Mouse (Mus musculus) left cerebral cortex, postnatal 14 days (tissue): Measurements from ENCODE around the gene Taar8c. TPM values are rescaled to one million over a fixed set of nuclear protein-coding genes. Genes with fewer than 3 reads are reported as not detected.
"Not testable (repeated sequence)": the region's sequence is repeated elsewhere in the genome, so short reads cannot be mapped to it uniquely, and the experiment has no call there.

ENCODE experiments used
- DNase-seq, 2 experiments: peaks; one replicate each; pipeline ENCODE4 v3.0.0; 2021 to 2022; ENCODE audit warnings: low spot score in 2 of 2, mixed read lengths in 1 of 2
- intact Hi-C: fragments of 180-260 bp; cut with DNase I; formaldehyde crosslinking; loops from one replicate; pipeline ENCODE4 v1.15.1; 2025
- total RNA-seq, 2 experiments: library from RNA; stranded (reverse); gene quantifications; 2 replicates each; pipeline ENCODE4 v1.2.3; 2021

Gene Taar8c
- total RNA-seq, 2 experiments from 2014 or later = not detected

DNA sequence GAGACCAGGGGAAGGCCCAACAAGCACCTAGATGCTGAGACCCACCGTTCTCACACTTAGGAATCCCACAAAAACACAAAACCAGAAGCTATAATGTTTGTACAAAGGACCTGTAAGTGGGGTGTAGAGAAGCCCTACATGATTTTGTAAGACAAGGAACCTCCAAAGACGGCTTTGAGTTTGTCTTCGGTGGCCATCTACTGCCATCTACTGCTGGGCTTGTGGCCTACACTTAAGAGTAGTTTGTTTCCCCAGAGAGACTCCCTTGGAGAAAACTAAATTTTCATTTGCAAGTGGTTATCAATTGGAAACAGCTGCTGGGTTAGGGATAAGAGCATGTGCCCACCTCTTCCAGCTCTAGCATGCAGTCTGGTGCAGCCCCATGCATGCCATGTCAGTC lies 21.5 kb downstream of the Taar8c start:
- intact Hi-C loops = no loop called here
- DNase-seq = peak; percentile 61 to 70

DNA sequence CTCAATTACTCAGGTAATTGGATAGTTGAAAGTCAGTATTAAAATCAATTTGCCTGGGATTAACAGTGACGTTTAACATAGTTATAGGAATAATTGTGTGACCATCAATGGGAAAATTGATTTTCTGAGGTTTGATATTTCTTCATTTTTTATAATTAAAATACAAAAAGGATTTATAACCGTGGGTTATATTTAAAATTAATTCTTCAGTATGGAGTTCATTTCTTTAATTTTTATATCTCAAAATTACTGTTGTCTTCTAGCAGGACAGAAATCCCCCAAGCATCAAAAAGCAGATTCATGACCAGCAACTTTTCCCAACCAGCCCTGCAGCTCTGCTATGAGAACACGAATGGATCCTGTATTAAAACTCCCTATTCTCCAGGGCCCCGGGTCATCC lies 25.5 kb downstream of the Taar8c start, which contains the start of gene Taar8a:
TSS of gene Taar8a (plus strand) at position 301 of the 400 bp plus-strand sequence.
- DNase-seq, intact Hi-C loops: not testable (repeated sequence)

DNA sequence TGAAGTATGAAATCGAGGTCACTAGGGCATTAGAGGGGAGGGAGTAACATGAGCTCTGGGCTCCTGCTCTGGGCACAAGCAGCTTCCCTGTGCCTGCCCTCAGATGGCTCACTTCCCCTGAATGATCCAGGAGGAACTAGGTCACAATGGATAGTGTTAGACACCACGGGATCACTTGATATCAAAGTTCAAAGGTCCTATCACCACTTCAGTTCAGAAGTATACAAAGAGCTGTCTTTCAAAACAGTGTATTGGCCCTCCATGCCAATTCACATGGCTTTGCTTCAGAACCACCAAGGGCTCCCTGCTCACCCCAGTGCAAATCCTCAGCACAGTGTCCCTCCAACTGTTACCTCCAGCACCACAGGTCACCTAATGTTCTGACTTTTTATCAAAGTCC lies 27.0 kb downstream of the Taar8c start:
- intact Hi-C loops = not testable (repeated sequence)

DNA sequence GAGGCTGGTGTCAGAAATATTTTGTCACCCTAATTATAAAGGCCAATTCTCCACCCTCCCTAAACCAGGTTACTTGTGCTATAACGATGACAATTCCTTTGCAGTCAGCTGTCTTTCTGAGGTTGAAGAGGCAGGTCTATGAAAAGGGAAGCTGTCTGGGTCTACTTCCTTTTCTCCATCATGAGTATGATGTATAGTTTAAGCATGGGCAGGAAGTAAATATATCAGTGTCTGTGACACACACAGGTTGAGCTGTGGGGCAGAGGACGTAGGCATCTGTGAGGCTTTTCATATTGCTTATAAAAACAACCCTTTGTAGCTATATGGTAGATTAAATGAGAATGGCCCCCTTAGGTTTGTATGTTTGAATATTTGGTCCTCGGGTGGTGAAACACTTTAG lies 42.7 kb downstream of the Taar8c start:
- intact Hi-C loops = no loop called here
- no peak for DNase-seq

More for the DNA sequence above, 27.0 kb downstream of the Taar8c start:
- DNase-seq = not testable (repeated sequence)

DNA sequence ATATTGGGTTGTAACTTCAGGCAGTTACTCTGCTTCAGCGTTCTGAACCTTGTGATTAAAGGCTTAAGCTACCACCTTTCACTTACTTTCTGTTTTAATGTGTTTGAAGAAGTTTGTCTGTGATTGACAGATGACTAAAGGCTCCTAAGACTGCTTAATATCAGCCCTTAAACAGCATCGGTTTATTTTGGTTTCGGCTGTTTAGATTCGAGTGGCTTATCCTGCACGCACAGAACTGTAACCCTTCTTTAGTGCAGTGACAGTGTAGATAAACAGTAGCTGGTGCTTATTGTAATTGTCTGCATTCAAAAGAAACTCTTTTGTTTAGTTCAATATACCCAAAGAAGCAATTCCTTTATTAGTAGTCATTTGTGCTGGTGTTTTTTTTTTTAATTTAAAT lies 49.7 kb downstream of the Taar8c start:
- no peak for DNase-seq
- intact Hi-C loops = no loop called here

Other genes with a start within 250 kb of the Taar8c start
- gene Vnn1, start 207.2 kb downstream of the Taar8c start, total RNA-seq = under 1 TPM in 1 of 2 experiments, not detected in 1; 0.13 TPM
- not detected for gene Taar1, start 181.6 kb downstream of the Taar8c start, total RNA-seq
- gene Taar2, start 163.3 kb downstream of the Taar8c start, total RNA-seq = not detected
- not detected for gene Taar3, start 152.4 kb downstream of the Taar8c start, total RNA-seq
- not detected for gene Taar4, start 141.4 kb downstream of the Taar8c start, total RNA-seq
- gene Taar5, start 131.2 kb downstream of the Taar8c start, total RNA-seq = not detected
- not detected for gene Taar6, start 116.3 kb downstream of the Taar8c start, total RNA-seq
- not detected for gene Taar7a, start 108.4 kb downstream of the Taar8c start, total RNA-seq
- gene Taar7b, start 102.0 kb downstream of the Taar8c start, total RNA-seq = not detected
- not detected for gene Taar7d, start 74.7 kb downstream of the Taar8c start, total RNA-seq
- not detected for gene Taar7e, start 64.3 kb downstream of the Taar8c start, total RNA-seq
- not detected for gene Taar7f, start 52.4 kb downstream of the Taar8c start, total RNA-seq
- gene Taar8a, start 25.4 kb downstream of the Taar8c start, total RNA-seq = not detected
- gene Taar8b, start 9.6 kb downstream of the Taar8c start, total RNA-seq = not detected
- gene Taar9, start 7.6 kb upstream of the Taar8c start, total RNA-seq = not detected
- 100 to 1,000 TPM; 150 to 156 TPM for gene Stx7, start 47.4 kb upstream of the Taar8c start, total RNA-seq
- 10 to 100 TPM in 1 of 2 experiments, 1 to 10 TPM in 1; 8.9 to 11.3 TPM for gene Moxd1, start 121.6 kb upstream of the Taar8c start, total RNA-seq